Mouse (Mus musculus) adrenal gland, adult 8-10 months (tissue): ENCODE data around the gene Katnb1. TPM values are rescaled to one million over a fixed set of nuclear protein-coding genes. Genes with fewer than 3 reads are reported as not detected.

Experiments used
- DNase-seq: peaks from one replicate; pipeline ENCODE4 v3.0.0; 2022
- total RNA-seq, 4 experiments: library from RNA; stranded (reverse); gene quantifications; 2 replicates each; pipeline ENCODE4 v1.2.4; 2022

Katnb1 gene
- total RNA-seq, 4 experiments from 2014 or later, result 13.8 to 23.6 (median 16.1) TPM

DNA sequence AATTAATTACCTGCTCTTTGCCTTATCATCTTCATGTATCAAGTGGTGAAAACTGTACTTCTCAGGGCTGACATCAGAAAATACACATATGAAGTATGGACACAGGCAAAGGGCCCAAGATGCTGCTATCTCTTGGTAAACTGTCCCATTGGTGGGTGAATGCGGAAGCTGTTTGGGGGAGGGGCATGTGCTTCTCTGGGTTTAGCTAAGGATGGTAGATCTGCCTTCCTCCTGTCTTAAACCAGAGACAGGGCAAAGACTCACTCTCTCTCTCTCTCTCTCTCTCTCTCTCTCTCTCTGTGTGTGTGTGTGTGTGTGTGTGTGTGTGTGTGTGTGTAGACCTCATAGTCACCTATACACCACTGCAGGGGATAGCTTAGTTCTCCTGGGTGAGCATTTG lies 60.0 kb downstream of the Katnb1 start:
- DNase-seq, result no peak

DNA sequence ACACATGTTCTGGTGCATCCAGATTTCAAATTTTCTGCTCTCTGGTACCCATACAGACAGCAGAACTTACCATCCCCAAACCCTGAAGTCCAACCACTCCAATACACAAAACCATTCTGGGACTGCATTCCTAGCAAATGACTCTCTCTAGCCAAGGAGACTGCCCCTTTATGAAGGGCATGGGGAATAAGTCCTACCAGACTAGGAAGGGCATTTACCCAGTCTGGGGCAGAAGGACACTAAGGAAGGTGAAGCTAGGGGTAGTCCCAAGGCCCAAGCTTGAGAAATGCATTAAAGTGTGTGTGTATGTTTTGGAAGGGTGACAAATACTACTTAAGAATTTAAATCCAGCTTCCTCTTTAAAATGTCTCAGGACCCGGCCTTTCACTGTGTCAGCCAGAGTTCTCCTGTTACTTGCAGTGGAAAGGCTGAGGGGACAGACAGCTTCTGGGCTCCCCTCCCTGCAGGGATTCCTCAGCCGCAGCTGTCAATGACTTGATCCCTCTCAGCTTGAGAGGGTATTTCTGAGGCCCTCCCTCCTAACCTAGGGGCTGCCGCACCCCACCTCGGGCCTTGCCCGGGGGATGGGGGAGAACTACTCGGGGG lies 60.6 kb downstream of the Katnb1 start:
- DNase-seq, result no peak

DNA sequence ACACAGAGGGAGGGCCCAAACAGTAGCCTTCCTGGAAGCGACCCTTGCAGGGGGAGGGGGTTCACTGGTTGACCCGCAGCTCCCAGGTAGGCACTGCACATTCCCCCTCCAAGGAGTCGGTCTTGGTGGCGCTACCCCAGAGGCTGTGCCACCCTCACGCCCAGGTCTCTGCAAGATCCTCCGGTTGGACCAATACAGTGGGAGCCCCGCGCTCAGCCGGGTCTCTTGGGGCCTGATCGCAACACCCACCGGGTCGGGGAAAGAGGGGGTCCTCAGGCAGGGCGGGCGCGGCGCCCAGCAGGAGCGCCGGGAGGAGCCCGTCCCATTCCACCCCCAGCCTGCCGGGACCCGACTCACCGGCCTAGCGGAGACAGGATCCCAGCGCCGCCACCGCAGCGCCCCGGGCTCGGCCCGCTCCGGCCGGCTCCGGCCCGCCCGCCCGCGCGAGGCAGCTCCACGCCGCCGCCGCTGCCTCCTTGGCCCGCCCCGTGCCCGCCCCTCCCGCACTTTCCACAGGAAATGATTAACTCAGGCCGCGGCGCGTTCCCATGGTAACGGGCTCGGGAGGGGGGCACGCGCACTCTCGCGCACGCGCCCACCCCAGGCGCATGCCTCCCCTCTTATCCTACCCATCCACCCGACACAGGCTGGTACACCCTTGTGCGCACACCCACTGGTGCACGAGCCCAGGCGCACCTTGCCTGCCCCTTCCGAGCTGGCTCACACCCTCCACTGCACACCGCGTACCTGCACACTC lies 61.3 kb downstream of the Katnb1 start:
- DNase-seq, result peak; percentile 70

DNA sequence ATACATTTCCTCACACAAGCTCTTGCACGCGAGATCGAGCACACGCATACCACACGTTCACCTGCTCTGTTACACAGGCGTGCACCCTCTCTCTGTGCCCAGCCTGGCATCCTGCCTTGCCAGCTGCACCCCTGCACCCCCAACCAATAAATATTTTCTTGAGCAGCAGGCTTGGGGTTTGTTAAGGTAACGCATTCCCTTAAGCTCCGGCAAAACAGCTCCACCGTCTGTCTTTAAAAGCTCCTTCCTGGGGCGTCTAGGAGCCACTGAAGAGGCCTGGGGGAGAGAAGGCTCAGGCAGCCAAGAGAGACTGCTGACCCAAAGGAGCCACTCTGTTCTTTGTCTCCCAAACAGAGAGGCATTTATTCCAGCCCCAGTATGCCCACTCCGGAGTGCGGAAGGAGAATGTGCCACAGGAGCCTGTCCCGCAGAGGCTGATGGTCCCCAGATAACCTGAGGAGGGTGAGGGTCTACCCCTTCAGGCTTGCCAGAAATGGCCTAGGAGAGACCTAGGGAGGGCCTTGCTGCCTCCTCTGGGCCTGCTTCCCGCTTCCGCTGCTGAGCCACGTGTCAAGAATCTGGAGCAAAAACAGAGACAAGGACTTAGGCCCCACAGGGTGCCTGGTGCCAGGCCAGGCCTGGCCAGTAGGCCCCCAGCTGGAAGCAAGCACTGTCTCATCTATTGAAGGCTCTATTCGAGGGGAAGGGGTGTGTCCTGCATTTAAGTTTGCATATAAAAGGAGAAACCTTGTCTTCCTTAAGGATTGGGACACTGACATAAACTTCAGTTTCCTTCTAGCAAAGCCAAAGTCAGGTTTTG lies 62.2 kb downstream of the Katnb1 start:
- no peak for DNase-seq

DNA sequence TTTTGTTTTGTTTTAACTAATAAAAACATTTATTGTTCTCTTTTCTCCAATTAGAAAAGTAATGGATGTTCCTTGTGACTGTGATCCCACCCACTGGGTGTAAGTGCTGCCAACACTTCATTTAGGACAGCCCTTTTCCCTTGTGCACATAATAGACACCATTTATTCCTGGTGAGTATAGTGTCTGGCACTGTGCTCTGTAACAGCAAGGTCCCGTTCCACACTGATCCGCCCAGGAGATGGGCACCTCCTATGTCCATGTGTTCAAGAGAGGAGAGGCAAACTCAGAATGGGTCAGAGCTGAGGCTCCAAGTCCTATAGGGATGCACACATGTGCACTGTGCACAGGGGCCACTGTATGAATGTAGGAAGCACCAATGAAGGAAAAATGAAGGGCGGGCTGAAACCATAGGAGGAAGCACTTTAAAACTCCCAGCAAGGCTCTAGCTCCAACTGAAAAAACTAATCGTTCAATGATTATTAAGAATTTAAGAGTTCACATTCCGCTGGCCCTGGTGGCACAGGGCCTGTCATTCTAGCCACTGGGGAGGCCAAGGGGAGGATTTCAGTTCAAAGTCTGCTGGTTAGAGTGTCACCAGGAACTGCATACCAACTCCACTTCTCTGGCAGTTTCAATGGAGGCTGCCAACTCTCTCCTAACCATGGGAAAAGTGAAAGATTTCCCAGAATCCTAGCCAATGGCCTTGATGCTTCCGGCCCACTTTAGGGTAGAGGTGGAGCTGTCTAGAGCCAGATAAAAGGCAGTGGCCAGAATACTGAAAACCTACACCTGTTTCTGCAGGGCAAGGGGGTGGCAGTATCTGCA lies 63.0 kb downstream of the Katnb1 start:
- no peak for DNase-seq

DNA sequence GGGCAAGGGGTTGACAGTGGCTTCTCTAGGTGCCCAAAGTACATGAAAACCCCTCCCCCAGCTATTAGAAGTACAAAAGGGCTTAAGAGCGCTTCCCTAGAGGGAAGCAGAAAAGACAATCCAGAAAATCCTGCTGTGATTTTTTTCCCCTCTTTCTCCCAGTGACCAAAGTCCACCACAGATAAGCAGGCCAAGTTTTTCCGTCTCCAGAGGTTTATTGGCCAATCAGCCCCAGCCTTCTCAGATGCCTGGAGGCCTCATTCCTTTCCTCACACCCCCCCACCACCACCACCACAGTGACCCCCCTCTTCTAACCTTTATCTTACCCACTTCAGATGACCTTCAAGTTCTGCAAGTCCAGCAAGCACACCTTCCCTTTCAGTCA lies 63.6 kb downstream of the Katnb1 start:
- no peak for DNase-seq

DNA sequence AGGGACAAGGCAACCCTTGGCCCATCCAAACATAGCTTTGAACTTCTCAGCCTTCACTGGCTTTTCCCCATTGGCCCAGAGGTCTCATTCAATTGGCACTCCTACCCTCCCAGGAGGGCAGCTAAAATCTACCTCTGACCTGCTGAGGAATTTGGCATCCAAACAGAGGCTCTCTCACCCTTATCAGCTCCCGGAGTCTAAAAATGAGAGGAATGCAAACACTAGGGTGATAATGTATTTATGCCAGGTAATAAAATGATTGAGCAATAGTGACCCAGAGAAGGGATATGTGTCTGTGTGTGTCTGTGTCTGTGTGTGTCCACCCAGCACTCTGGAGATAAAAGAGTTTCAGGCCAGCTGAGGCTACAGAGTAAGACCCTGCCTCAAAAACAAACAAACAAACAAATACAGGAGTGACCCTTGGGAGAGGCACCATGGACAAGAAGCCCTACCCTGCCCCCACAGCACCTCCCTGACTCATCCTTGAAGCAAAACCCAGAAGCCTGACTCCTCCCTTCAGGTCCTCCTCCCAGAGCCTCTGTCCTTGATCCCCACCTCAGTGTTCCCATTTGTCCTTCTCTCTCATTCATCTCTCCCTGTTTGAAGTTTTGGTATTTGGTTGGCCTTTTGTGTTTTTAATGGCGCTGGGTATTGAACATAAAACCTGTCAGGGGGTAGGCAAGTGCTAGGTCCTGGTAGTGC lies 65.2 kb downstream of the Katnb1 start:
- DNase-seq, result no peak

DNA sequence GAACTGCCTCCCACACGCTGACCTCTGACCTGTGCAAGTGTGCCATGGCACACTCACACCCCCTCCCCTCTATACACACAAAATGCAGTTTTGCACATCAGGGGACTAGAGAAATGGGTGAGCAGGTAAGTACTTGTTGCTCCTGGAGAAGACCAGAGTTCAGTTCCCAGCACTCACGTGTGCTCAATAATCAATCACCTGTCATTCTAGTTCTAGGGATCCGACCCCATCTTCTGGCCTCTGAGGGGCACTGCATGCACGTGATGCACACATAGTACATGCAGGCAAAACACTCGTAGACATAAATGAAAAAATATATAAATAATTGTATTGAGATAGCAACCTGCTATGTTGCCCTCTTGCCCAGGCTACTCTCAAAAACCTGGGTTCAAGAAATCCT lies 65.9 kb downstream of the Katnb1 start:
- no peak for DNase-seq

DNA sequence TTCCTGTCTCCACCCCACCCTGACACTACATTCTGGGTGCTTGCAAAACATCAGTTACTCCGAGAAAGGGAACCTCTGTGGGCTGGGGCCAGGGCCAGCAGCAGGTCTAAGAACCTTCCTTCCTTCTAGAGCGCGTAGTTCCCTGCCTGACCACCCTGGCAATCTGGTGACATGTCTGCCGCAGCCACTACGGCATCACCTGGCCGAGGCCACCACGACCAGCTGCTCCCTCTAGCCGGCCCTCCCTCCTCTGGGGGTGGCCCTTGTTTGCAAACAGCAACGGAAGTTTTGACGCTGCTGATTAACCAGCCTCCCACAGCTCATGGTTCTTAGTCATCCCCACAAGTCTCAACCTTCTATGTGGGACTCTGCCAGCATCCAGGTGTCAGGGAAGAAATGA lies 68.4 kb downstream of the Katnb1 start:
- no peak for DNase-seq

DNA sequence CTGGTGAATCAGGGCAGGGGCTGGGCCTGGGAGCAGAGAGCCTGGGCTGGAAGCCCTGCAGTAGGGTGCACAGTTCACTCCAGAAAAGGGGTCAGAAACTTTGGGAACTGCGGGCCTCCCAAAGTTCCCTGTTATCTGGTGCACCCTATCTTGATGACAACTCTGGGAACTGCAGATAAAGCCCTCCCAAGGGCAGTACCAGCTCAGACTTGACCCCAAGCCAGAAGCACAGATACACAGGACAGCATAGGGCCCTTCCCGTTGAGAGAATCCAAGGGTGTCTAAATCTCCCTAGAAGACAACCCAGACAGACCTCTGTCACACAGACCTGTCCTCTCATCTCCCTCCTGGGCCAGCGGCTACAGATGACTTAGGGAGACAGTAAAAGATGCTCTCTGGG lies 69.6 kb downstream of the Katnb1 start:
- DNase-seq, result no peak

Other genes with a start within 250 kb of the Katnb1 start
- 100 to 1,000 TPM; 145 to 165 (median 158) TPM for gene Coq9, start 242.9 kb upstream of the Katnb1 start, total RNA-seq
- 10 to 100 TPM; 67.0 to 99.3 (median 78.5) TPM for gene Ciapin1, start 242.8 kb upstream of the Katnb1 start, total RNA-seq
- 10 to 100 TPM; 55.9 to 91.6 (median 71.1) TPM for gene Polr2c, start 223.7 kb upstream of the Katnb1 start, total RNA-seq
- 10 to 100 TPM in 2 of 4 experiments, 1 to 10 TPM in 2; 6.5 to 13.8 (median 9.8) TPM for gene Dok4, start 204.9 kb upstream of the Katnb1 start, total RNA-seq
- 10 to 100 TPM in 2 of 4 experiments, 1 to 10 TPM in 2; 6.9 to 11.1 (median 8.6) TPM for gene Ccdc102a, start 163.1 kb upstream of the Katnb1 start, total RNA-seq
- gene Adgrg5, start 157.5 kb upstream of the Katnb1 start, total RNA-seq, result 1 to 10 TPM in 2 of 4 experiments, under 1 TPM in 2; 0.49 to 2.0 (median 0.94) TPM
- 10 to 100 TPM; 14.6 to 60.9 (median 38.3) TPM for gene Adgrg1, start 106.4 kb upstream of the Katnb1 start, total RNA-seq
- 1 to 10 TPM; 2.2 to 4.1 (median 3.1) TPM for gene Adgrg3, start 63.5 kb upstream of the Katnb1 start, total RNA-seq
- gene Drc7, start 26.1 kb upstream of the Katnb1 start, total RNA-seq, result not detected
- 100 to 1,000 TPM; 165 to 259 (median 182) TPM for gene Kifc3, start 121.6 kb downstream of the Katnb1 start, total RNA-seq
- gene Cngb1, start 225.4 kb downstream of the Katnb1 start, total RNA-seq, result 1 to 10 TPM in 2 of 4 experiments, under 1 TPM in 2; 0.70 to 1.1 (median 0.95) TPM
- gene Tepp, start 229.4 kb downstream of the Katnb1 start, total RNA-seq, result 1 to 10 TPM; 1.5 to 1.7 (median 1.6) TPM